Mouse (Mus musculus): ENCODE results near the gene Sfxn5. TPM values are rescaled to one million over a fixed set of nuclear protein-coding genes. Genes with fewer than 3 reads are reported as not detected.

Sfxn5 gene
- 1 to 10 TPM; 3.9 to 5.7 TPM for total RNA-seq (2021)
- long read RNA-seq, experiment 1, partial matches to known transcripts: 0 of 1 reads
- long read RNA-seq, experiment 1, other reads (novel, unspliced or antisense): 1 of 1 reads
- long read RNA-seq, experiment 2: 0 reads

- DNase-seq: peak; percentile 95 to 97
- intact Hi-C loops (cut with DNase I): loop anchor here (5.0 kb wide), 2 partner anchors 71 to 171 kb away; no protein-coding TSS in a partner anchor
Observed at GRCm38 (mm10) chr6:85333000-85333669, at the start of gene Sfxn5. Gene Sfxn5, minus strand, starts transcription at chr6:85333422.

- no peak for DNase-seq
- intact Hi-C loops (cut with DNase I): no loop called here
Observed at GRCm38 (mm10) chr6:85382791-85383190, 49.6 kb upstream of the Sfxn5 start.

DNA sequence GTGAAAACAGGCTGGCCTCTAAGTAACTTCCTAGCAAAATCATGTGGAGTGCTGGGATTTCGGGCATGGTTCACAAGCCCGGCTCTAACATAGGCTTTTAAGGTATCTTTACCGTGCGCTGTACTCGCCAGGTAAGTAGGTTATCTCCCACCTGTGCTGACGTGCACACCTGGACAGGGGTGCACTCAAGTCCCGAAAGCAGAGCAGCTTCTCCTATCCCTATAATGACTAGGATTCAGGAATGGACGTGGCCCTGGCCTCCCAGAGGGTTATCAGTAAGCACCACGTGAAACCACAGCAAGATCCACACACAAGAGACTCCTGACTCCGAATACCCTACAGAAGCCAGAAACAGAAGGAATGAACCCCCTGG lies 48.4 kb upstream of the Sfxn5 start:
- DNase-seq: no peak
- intact Hi-C loops (cut with DNase I): loop anchor here (1.0 kb wide), 1 partner anchor 35 kb away; no protein-coding TSS in a partner anchor

- DNase-seq: no peak
- intact Hi-C loops (cut with DNase I): loop anchor here (1.0 kb wide), 1 partner anchor 35 kb away; no protein-coding TSS in a partner anchor
Observed at GRCm38 (mm10) chr6:85380901-85381647, 47.9 kb upstream of the Sfxn5 start.

DNA sequence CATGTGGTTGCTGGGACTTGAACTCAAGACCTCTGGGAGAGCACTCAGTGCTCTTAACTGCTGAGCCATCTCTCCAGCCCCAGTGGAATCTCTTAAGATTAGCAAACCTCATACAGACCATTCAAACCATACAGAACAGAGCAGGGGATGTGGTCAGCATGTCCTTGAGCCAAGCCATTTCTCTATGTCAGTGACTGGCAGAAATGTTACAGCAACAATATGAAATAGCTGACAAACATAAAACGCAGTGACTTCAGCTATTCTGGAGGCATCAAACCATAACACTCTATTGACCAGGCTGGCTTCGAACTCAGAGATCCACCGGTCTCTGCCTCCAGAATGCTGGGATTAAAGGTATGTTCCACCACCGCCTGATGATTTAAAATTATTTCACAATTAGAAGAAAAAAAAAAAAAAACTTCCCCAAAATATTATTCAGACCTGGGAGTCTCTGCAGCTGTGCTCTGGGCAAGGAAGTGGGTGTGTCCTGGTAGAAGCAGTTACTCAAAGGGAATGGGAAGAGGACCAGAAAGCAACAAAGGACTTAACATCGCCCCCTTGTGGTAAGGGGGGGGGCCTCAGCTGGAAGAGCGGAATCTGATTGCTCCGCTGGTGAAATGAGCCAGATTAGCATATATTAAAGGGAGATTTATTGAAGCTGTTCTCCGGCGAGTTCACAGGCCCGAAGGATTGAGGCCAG lies 47.1 kb upstream of the Sfxn5 start:
- peak; percentile 82 to 88 for DNase-seq
- intact Hi-C loops (cut with DNase I): no loop called here

GRCm38 (mm10) chr6:85378629-85379028 lies 45.4 kb upstream of the Sfxn5 start:
- DNase-seq: no peak
- intact Hi-C loops (cut with DNase I): no loop called here

DNA sequence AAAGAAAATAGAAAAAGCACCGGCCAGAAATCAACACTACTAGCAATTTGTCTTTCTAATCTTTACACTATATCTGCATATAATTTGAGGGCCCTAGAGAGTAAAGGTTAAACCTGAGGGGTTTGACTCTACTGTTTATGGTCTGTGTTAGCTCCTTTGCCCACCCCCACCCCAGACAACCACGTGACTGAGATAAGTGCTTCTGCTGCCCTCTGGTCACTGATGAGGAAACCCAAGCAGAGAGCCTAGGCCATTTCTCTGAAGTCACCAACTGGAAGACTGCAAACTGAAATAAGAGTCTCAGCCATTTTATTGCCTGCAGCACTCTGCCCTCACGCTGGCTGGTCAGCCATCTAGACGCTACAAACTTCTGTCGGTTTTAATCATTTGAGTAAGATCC lies 44.7 kb upstream of the Sfxn5 start:
- intact Hi-C loops (cut with DNase I): no loop called here
- DNase-seq: no peak

- intact Hi-C loops (cut with DNase I): no loop called here
- DNase-seq: no peak
Observed at GRCm38 (mm10) chr6:85377066-85377734, 44.0 kb upstream of the Sfxn5 start.

DNA sequence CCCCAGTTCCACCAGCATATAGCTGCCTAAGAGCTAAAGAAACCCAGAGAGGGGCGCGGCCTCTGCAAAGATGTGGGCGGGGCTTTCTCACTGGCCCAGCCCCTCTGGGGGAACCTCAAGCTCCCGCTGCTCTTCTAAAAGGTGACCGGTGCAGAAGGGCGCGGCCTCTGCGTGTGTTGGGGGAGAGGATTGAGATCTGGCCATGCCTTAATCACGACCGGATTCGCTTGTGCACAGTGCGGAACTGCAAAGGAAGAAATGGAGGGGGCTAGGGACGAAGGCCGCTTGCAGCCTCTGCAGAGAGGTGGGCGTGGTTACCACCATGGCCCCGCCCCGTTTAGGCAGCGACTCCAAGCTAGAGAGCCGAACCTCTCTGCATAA lies 41.5 kb upstream of the Sfxn5 start:
- intact Hi-C loops (cut with DNase I): no loop called here
- DNase-seq: peak; percentile 96 to 97

DNA sequence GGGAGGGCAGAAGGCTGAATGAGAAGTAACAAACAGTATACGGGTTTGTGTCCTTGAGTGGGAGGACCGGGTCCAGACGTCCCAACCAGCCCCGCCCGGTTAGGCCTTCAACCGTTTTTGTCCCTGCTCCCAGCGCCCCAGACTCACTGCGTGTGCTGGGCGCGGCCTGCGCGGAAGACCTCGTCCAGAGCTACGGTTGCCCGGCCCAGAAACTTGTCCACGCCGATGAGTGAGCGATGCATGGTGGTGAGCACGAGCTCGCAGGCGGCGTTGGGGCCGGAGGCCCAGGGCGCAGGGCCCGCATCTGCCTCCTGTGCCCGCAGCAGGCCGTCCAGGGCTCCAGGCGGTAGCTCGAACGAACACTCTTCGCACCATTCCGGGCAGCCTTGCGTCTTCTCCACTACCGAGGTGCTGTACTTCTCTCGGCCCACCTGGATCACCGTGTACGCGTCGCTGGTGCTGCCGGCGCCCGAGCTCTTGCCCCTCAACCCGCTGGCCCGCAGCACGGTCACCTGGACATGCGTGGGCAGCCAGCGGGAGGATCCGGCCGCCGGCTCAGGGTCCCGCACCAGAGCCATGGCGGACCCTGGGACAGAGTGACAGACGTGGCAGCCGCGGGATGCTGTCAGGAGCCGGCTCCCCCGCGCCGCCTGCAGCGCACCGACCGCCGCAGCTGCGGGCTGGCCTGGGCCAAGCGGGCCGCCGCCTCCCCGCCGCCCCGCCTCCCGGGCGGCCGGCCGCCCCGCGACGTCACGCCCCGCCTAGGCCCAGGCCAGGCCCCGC lies 40.9 kb upstream of the Sfxn5 start, which contains the start of gene Rab11fip5:
Gene Rab11fip5 (minus strand): TSS at position 684 of the 783 bp plus-strand sequence.
- intact Hi-C loops (cut with DNase I): no loop called here
- DNase-seq: peak; percentile 53

- intact Hi-C loops (cut with DNase I): no loop called here
- DNase-seq: no peak
Observed at GRCm38 (mm10) chr6:85373066-85373860, 40.0 kb upstream of the Sfxn5 start.

- DNase-seq: peak; percentile 35 to 44
- intact Hi-C loops (cut with DNase I): no loop called here
Observed at GRCm38 (mm10) chr6:85372496-85372895, 39.3 kb upstream of the Sfxn5 start.

GRCm38 (mm10) chr6:85371859-85372405 lies 38.7 kb upstream of the Sfxn5 start:
- DNase-seq: no peak
- intact Hi-C loops (cut with DNase I): no loop called here

GRCm38 (mm10) chr6:85370666-85371430 lies 37.6 kb upstream of the Sfxn5 start:
- intact Hi-C loops (cut with DNase I): no loop called here
- no peak for DNase-seq

- no peak for DNase-seq
- intact Hi-C loops (cut with DNase I): no loop called here
Observed at GRCm38 (mm10) chr6:85370041-85370440, 36.8 kb upstream of the Sfxn5 start.

GRCm38 (mm10) chr6:85369181-85369860 lies 36.1 kb upstream of the Sfxn5 start:
- peak; percentile 82 to 86 for DNase-seq
- intact Hi-C loops (cut with DNase I): no loop called here

GRCm38 (mm10) chr6:85368722-85369121 lies 35.5 kb upstream of the Sfxn5 start:
- intact Hi-C loops (cut with DNase I): no loop called here
- DNase-seq: no peak
